Mouse (Mus musculus): ENCODE measurements around the gene Sub1.

Sub1 gene

GRCm38 (mm10) chr15:12009712-12010601, 13.2 kb upstream of the Sub1 start:
- DNase-seq = peak; percentile 34 to 41

GRCm38 (mm10) chr15:12008894-12009293, 12.1 kb upstream of the Sub1 start:
- DNase-seq = no peak

- no peak for DNase-seq
These were observed 11.4 kb upstream of the Sub1 start for GRCm38 (mm10) chr15:12007971-12008800.

- no peak for DNase-seq
These were observed 10.6 kb upstream of the Sub1 start for GRCm38 (mm10) chr15:12007421-12007820.

- no peak for DNase-seq
These were observed 9.4 kb upstream of the Sub1 start for GRCm38 (mm10) chr15:12006169-12006568.

GRCm38 (mm10) chr15:11995815-11996201, 975 bp downstream of the Sub1 start:
- peak; percentile 96 to 97 for DNase-seq

GRCm38 (mm10) chr15:11994921-11995814, 1.6 kb downstream of the Sub1 start:
- DNase-seq = peak; percentile 79 to 84

GRCm38 (mm10) chr15:11994006-11994405, 2.8 kb downstream of the Sub1 start:
- DNase-seq = no peak

- DNase-seq = no peak
These were observed 5.2 kb downstream of the Sub1 start for GRCm38 (mm10) chr15:11991552-11992113.

GRCm38 (mm10) chr15:11988580-11988979, 8.2 kb downstream of the Sub1 start:
- no peak for DNase-seq

GRCm38 (mm10) chr15:11987892-11988291, 8.9 kb downstream of the Sub1 start:
- DNase-seq = no peak

GRCm38 (mm10) chr15:11981985-11982384, 14.8 kb downstream of the Sub1 start:
- DNase-seq = no peak

- no peak for DNase-seq
These were observed 15.3 kb downstream of the Sub1 start for GRCm38 (mm10) chr15:11981501-11981900.

GRCm38 (mm10) chr15:11978175-11978574, 18.6 kb downstream of the Sub1 start:
- DNase-seq = no peak

- DNase-seq = no peak
These were observed 19.7 kb downstream of the Sub1 start for GRCm38 (mm10) chr15:11977071-11977470.

- peak; percentile 55 to 71 for DNase-seq
These were observed 20.9 kb downstream of the Sub1 start for GRCm38 (mm10) chr15:11975836-11976235.

GRCm38 (mm10) chr15:11971854-11972420, 24.8 kb downstream of the Sub1 start:
- peak; percentile 80 to 89 for DNase-seq

- no peak for DNase-seq
These were observed 26.2 kb downstream of the Sub1 start for GRCm38 (mm10) chr15:11970621-11971020.

GRCm38 (mm10) chr15:11968851-11969250, 27.9 kb downstream of the Sub1 start:
- DNase-seq = no peak

GRCm38 (mm10) chr15:11966367-11966766, 30.4 kb downstream of the Sub1 start:
- peak in 1 of 2 experiments; percentile 57 for DNase-seq

GRCm38 (mm10) chr15:11965201-11965845, 31.5 kb downstream of the Sub1 start:
- no peak for DNase-seq
